Mouse (Mus musculus) megakaryocyte, embryonic 14.5 days (primary cell): ENCODE measurements around the gene Celf2.

ENCODE experiments used
- FLI1 ChIP-seq: IDR thresholded peaks from 2 replicates; pipeline ENCODE4 v1.6.1; 2012; ENCODE audit warnings: low read length, inconsistent platforms, mixed read lengths
- GATA1 ChIP-seq: IDR thresholded peaks from 3 replicates; pipeline ENCODE4 v1.6.1; 2012; ENCODE audit warnings: mixed read lengths, low read length, inconsistent platforms, borderline replicate concordance

- TF ChIP-seq GATA1, result no peak
- TF ChIP-seq FLI1, result no peak
Measured at GRCm38 (mm10) chr2:6727366-6727765, 782.0 kb downstream of the Celf2 start.
